Mouse (Mus musculus) spleen, embryonic (tissue): ENCODE data around the gene Slc1a1.

Source experiments
- CTCF ChIA-PET: fragments of 350-600 bp; sonication (Branson Sonifier 250); formaldehyde crosslinking; loops from one replicate; lab custom pipeline; 2022; lab: Charles Lee

The Slc1a1 gene

DNA sequence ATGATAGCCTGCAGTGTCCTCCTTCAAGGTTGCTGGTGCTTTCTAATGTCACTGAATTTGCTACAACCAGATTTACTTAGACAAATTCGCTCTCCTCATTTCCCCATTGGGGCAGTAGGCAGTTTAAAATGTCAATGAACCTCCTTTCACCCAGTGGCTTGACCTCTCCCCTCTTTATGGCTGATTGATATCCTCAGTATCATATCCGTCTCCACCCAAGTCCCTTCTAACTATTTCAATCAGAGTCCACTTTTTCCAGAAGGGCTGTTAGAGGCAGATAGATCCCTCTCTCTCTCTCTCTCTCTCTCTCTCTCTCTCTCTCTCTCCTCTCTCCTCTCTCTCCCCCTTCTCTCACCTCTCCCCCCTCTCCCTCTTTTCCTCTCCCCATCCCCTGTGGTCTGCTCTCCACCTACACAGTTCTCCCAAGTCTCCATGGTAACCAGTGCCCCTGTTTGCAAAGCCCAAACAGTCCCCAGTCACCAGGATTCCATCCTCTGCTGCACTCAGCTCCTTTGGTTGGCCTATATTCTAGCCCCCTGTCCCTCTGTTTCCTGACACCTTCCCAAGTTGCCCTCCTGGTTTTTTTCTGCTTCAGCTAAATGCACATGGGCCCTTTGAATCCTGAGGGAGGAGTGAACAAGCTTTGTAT, 80.9 kb downstream of the Slc1a1 start:
- CTCF ChIA-PET: interaction anchor here (0.9 kb wide), 1 partner anchor 876 kb away, joined by 8 read pairs; no protein-coding TSS in a partner anchor

DNA sequence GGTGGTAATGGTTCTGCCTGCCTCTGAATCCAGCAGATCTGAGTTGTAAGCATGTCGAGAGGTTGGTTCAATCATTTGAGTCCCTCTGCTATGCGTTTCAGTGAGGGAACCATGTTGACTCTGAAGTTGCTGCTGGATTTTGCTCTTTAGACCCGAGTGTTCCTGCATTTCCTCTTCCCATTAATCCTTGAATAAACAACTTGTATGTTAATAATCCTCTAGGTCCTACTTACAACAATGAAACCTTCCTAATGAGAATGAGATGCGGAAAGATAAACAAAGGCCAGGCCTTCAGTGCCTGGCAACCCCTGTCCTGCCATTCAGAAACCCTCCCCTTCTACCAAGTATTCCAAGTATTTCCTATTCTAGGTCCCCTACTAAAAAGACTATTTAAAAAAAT, 81.6 kb downstream of the Slc1a1 start:
- CTCF ChIA-PET: no interaction called here

DNA sequence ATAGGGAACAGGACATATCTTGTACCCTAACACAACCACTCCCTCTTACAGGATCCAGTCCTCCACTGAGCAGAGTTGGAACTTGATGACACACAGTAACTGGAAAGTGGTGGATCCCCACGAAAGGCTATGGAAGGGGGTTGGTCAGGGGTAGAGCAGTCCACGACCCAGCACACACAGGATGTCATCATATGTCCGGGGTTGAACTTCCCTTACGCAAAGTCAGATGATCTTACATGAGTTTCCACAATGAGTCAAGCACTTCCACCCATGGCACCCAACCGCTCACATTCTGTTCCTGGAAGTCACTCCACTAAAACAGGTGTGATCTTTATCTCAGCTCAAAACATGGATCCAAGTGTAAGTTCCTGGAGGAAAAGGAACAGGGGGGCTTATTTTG, 83.0 kb downstream of the Slc1a1 start:
- CTCF ChIA-PET: no interaction called here

GRCm38 (mm10) chr19:28926366-28926765, 91.5 kb downstream of the Slc1a1 start:
- CTCF ChIA-PET: no interaction called here

- CTCF ChIA-PET: no interaction called here
Observed at GRCm38 (mm10) chr19:28927396-28927795, 92.5 kb downstream of the Slc1a1 start.

DNA sequence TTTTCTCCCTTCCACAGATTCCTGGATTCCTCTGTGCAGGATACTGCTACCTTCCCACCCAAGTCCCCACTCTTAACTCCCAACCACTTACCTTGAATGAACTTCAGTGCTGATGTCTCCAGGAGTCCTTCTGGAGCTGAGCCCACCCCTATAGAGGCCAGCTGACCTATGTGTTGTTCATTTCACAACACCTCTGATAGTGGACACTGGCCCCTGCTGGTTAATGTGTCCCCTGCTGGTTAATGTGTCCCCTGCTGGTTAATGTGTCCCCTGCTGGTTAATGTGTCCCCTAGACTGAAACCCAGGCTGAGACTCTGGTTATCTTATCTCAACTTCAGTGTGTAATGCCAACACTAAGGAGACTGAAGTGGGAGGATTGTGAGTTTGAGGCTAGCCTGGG, 94.2 kb downstream of the Slc1a1 start:
- CTCF ChIA-PET: no interaction called here

GRCm38 (mm10) chr19:28934897-28935296, 100.0 kb downstream of the Slc1a1 start:
- CTCF ChIA-PET: no interaction called here

- CTCF ChIA-PET: no interaction called here
Observed at GRCm38 (mm10) chr19:28940135-28940874, 105.5 kb downstream of the Slc1a1 start.

- CTCF ChIA-PET: no interaction called here
Observed at GRCm38 (mm10) chr19:28941271-28941670, 106.4 kb downstream of the Slc1a1 start.

GRCm38 (mm10) chr19:28946782-28947181, 111.9 kb downstream of the Slc1a1 start:
- CTCF ChIA-PET: no interaction called here

GRCm38 (mm10) chr19:28947311-28947710, 112.5 kb downstream of the Slc1a1 start:
- CTCF ChIA-PET: no interaction called here

- CTCF ChIA-PET: no interaction called here
Observed at GRCm38 (mm10) chr19:28951251-28951650, 116.4 kb downstream of the Slc1a1 start.

DNA sequence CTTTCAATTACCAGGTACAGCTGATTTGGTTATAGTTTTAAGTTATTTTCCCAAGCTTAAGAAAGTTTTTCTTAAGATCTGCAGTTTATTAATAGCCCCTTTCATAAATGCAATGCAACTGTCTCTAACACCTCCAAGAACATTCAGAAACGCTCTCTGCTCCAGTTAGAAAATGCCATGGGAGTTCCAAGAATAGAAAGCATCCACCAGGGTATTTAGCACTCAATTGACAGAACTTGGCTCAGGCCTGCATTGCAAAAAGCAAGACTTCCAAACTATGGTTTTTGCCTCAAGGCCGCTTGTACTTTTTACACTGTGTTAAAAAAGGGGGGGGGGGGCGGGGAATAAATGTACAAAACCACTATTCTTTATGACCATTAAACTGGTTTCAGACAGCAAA, 128.3 kb downstream of the Slc1a1 start:
- CTCF ChIA-PET: no interaction called here

- CTCF ChIA-PET: no interaction called here
Observed at GRCm38 (mm10) chr19:28963513-28963841, 128.6 kb downstream of the Slc1a1 start.
